Mouse (Mus musculus): ENCODE data around the gene Traf2.
A peak's percentile ranks its signal among the peaks of the same experiment; 100 is the strongest.

Traf2 gene

GRCm38 (mm10) chr2:25541644-25542367 is 4.9 kb downstream of the Traf2 start:
- DNase-seq (ENCODE audit: low spot score in 2 of 2), result no peak

- DNase-seq (ENCODE audit: low spot score in 2 of 2), result peak in 1 of 2 experiments; percentile 33
Measured at GRCm38 (mm10) chr2:25540541-25540948, 6.2 kb downstream of the Traf2 start.

GRCm38 (mm10) chr2:25536531-25536930 is 10.2 kb downstream of the Traf2 start:
- DNase-seq (ENCODE audit: low spot score in 2 of 2), result no peak

- DNase-seq (ENCODE audit: low spot score in 2 of 2), result no peak
Measured at GRCm38 (mm10) chr2:25534866-25535182, 11.9 kb downstream of the Traf2 start.

GRCm38 (mm10) chr2:25534178-25534865 is 12.4 kb downstream of the Traf2 start:
- peak; percentile 81 to 90 for DNase-seq (ENCODE audit: low spot score in 2 of 2)

- DNase-seq (ENCODE audit: low spot score in 2 of 2), result no peak
Measured at GRCm38 (mm10) chr2:25533707-25534106, 13.0 kb downstream of the Traf2 start.

GRCm38 (mm10) chr2:25526510-25527302 is 20.0 kb downstream of the Traf2 start:
- no peak for DNase-seq (ENCODE audit: low spot score in 2 of 2)

GRCm38 (mm10) chr2:25509912-25510311 is 36.8 kb downstream of the Traf2 start:
- no peak for DNase-seq (ENCODE audit: low spot score in 2 of 2)

GRCm38 (mm10) chr2:25506964-25507363 is 39.8 kb downstream of the Traf2 start:
- no peak for DNase-seq (ENCODE audit: low spot score in 2 of 2)

GRCm38 (mm10) chr2:25505860-25506259 is 40.9 kb downstream of the Traf2 start:
- no peak for DNase-seq (ENCODE audit: low spot score in 2 of 2)

GRCm38 (mm10) chr2:25505000-25505399 is 41.7 kb downstream of the Traf2 start:
- no peak for DNase-seq (ENCODE audit: low spot score in 2 of 2)

- no peak for DNase-seq (ENCODE audit: low spot score in 2 of 2)
Measured at GRCm38 (mm10) chr2:25504538-25504937, 42.2 kb downstream of the Traf2 start.

GRCm38 (mm10) chr2:25502726-25503125 is 44.0 kb downstream of the Traf2 start:
- DNase-seq (ENCODE audit: low spot score in 2 of 2), result no peak

- DNase-seq (ENCODE audit: low spot score in 2 of 2), result no peak
Measured at GRCm38 (mm10) chr2:25501593-25502486, 44.9 kb downstream of the Traf2 start, which contains the start of gene C8g. C8g (minus strand) TSS chr2:25501719.

- peak; percentile 84 to 90 for DNase-seq (ENCODE audit: low spot score in 2 of 2)
Measured at GRCm38 (mm10) chr2:25500576-25501405, 45.9 kb downstream of the Traf2 start, which contains the start of gene Fbxw5. Fbxw5 (plus strand) TSS chr2:25500750.

- DNase-seq (ENCODE audit: low spot score in 2 of 2), result no peak
Measured at GRCm38 (mm10) chr2:25500071-25500575, 46.6 kb downstream of the Traf2 start.

GRCm38 (mm10) chr2:25498622-25499478 is 47.9 kb downstream of the Traf2 start:
- no peak for DNase-seq (ENCODE audit: low spot score in 2 of 2)

GRCm38 (mm10) chr2:25497846-25498575 is 48.7 kb downstream of the Traf2 start:
- no peak for DNase-seq (ENCODE audit: low spot score in 2 of 2)

GRCm38 (mm10) chr2:25496462-25496861 is 50.3 kb downstream of the Traf2 start:
- DNase-seq (ENCODE audit: low spot score in 2 of 2), result no peak

Measured in heart, adult 9 months (tissue).